Mouse (Mus musculus): ENCODE data around the gene Ankrd53.

Ankrd53 gene

GRCm38 (mm10) chr6:83791251-83791890, 28.9 kb downstream of the Ankrd53 start:
- TF ChIP-seq NANOG (IDR thresholded peaks at IDR 0.05; ENCODE audit: borderline replicate concordance, low read length): no peak
- no peak for TF ChIP-seq POU5F1 (IDR thresholded peaks at IDR 0.05; ENCODE audit: borderline replicate concordance, low read length)
- TF ChIP-seq CTCF (conservative IDR thresholded peaks at IDR 0.05; ENCODE audit: low read length): no peak
- Histone ChIP-seq H3K4me3 (replicated peaks; ENCODE audit: low read length) (no peak overlapping the region), H3K4me1 (replicated peaks; ENCODE audit: low read depth, low read length) (peaks cover 26% of the 10 kb centered on the region), H3K36me3 (ENCODE audit: insufficient read depth, low read length) (no peaks in the 10 kb centered on the region), H3K9me3 (ENCODE audit: low read length) (peaks cover 6% of the 10 kb centered on the region; the same call in 1 of the 2 replicates), H3K27me3 (ENCODE audit: insufficient read depth, low read length) (peaks cover 2% of the 10 kb centered on the region; the same call in 1 of the 2 replicates)

- peaks cover 6% of the 10 kb centered on the region; the same call in 1 of the 2 replicates for H3K27me3 ChIP-seq (ENCODE audit: insufficient read depth, low read length)
- TF ChIP-seq NANOG (IDR thresholded peaks at IDR 0.05; ENCODE audit: borderline replicate concordance, low read length) (no peak), CTCF (conservative IDR thresholded peaks at IDR 0.05; ENCODE audit: low read length) (no peak), POU5F1 (IDR thresholded peaks at IDR 0.05; ENCODE audit: borderline replicate concordance, low read length) (no peak)
- H3K4me1 ChIP-seq (replicated peaks; ENCODE audit: low read depth, low read length): peaks cover 29% of the 10 kb centered on the region
- no peaks in the 10 kb centered on the region for H3K9me3 ChIP-seq (ENCODE audit: low read length)
- peak within 1 kb of the TSS; percentile 93 for H3K4me3 ChIP-seq (replicated peaks; ENCODE audit: low read length)
- peaks cover 26% of the 10 kb centered on the region for H3K36me3 ChIP-seq (ENCODE audit: insufficient read depth, low read length)
Measured at GRCm38 (mm10) chr6:83794760-83795296, 32.4 kb downstream of the Ankrd53 start, which contains the start of gene Nagk. TSS of gene Nagk (plus strand) at chr6:83794982.

- Histone ChIP-seq H3K4me1 (replicated peaks; ENCODE audit: low read depth, low read length) (peaks cover 29% of the 10 kb centered on the region), H3K9me3 (ENCODE audit: low read length) (no peaks in the 10 kb centered on the region), H3K36me3 (ENCODE audit: insufficient read depth, low read length) (peaks cover 31% of the 10 kb centered on the region), H3K4me3 (replicated peaks; ENCODE audit: low read length) (peak overlapping the region; percentile 93), H3K27me3 (ENCODE audit: insufficient read depth, low read length) (peaks cover 6% of the 10 kb centered on the region; the same call in 1 of the 2 replicates)
- TF ChIP-seq CTCF (conservative IDR thresholded peaks at IDR 0.05; ENCODE audit: low read length) (no peak), POU5F1 (IDR thresholded peaks at IDR 0.05; ENCODE audit: borderline replicate concordance, low read length) (no peak), NANOG (IDR thresholded peaks at IDR 0.05; ENCODE audit: borderline replicate concordance, low read length) (no peak)
Measured at GRCm38 (mm10) chr6:83795492-83795900, 33.1 kb downstream of the Ankrd53 start.

GRCm38 (mm10) chr6:83796686-83797085, 34.2 kb downstream of the Ankrd53 start:
- Histone ChIP-seq H3K4me1 (replicated peaks; ENCODE audit: low read depth, low read length) (peaks cover 21% of the 10 kb centered on the region), H3K9me3 (ENCODE audit: low read length) (no peaks in the 10 kb centered on the region), H3K36me3 (ENCODE audit: insufficient read depth, low read length) (peaks cover 43% of the 10 kb centered on the region), H3K27me3 (ENCODE audit: insufficient read depth, low read length) (peaks cover 6% of the 10 kb centered on the region; the same call in 1 of the 2 replicates), H3K4me3 (replicated peaks; ENCODE audit: low read length) (no peak overlapping the region)
- TF ChIP-seq CTCF (conservative IDR thresholded peaks at IDR 0.05; ENCODE audit: low read length) (no peak), POU5F1 (IDR thresholded peaks at IDR 0.05; ENCODE audit: borderline replicate concordance, low read length) (no peak), NANOG (IDR thresholded peaks at IDR 0.05; ENCODE audit: borderline replicate concordance, low read length) (no peak)

DNA sequence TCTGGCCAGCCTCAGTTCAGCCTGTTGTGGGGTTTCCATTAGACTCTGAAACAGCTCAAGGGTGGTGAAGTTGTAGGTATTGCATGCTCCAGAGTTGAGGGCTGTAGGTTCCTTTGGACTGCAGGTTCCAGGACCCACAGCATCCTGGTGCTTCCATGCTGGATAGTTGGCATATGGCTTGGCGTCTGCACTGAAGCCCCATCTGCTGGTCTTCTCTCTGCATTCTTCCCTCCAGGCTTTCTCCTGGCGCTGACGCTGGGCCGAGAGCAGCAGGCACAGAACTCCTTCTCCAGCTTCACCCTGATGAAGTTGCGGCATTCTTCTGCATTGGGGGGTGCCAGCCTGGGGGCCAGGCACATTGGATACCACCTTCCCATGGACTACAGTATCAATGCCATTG, 39.6 kb downstream of the Ankrd53 start:
- 0 out of 2 replicates have a peak, but pooled peaks cover 2% of the 10 kb centered on the region for H3K4me1 ChIP-seq (replicated peaks; ENCODE audit: low read depth, low read length)
- TF ChIP-seq NANOG (IDR thresholded peaks at IDR 0.05; ENCODE audit: borderline replicate concordance, low read length) (no peak), POU5F1 (IDR thresholded peaks at IDR 0.05; ENCODE audit: borderline replicate concordance, low read length) (no peak), CTCF (conservative IDR thresholded peaks at IDR 0.05; ENCODE audit: low read length) (no peak)
- no peak overlapping the region for H3K4me3 ChIP-seq (replicated peaks; ENCODE audit: low read length)
- peaks cover 86% of the 10 kb centered on the region for H3K36me3 ChIP-seq (ENCODE audit: insufficient read depth, low read length)
- H3K27me3 ChIP-seq (ENCODE audit: insufficient read depth, low read length): peaks cover under 1% of the 10 kb centered on the region; the same call in 1 of the 2 replicates
- no peaks in the 10 kb centered on the region for H3K9me3 ChIP-seq (ENCODE audit: low read length)

GRCm38 (mm10) chr6:83802846-83803245, 40.4 kb downstream of the Ankrd53 start:
- Histone ChIP-seq H3K4me3 (replicated peaks; ENCODE audit: low read length) (no peak overlapping the region), H3K36me3 (ENCODE audit: insufficient read depth, low read length) (peaks cover 86% of the 10 kb centered on the region), H3K27me3 (ENCODE audit: insufficient read depth, low read length) (no peaks in the 10 kb centered on the region), H3K4me1 (replicated peaks; ENCODE audit: low read depth, low read length) (0 out of 2 replicates have a peak, but pooled peaks cover 2% of the 10 kb centered on the region), H3K9me3 (ENCODE audit: low read length) (no peaks in the 10 kb centered on the region)
- TF ChIP-seq CTCF (conservative IDR thresholded peaks at IDR 0.05; ENCODE audit: low read length): no peak
- TF ChIP-seq NANOG (IDR thresholded peaks at IDR 0.05; ENCODE audit: borderline replicate concordance, low read length): no peak
- no peak for TF ChIP-seq POU5F1 (IDR thresholded peaks at IDR 0.05; ENCODE audit: borderline replicate concordance, low read length)

- TF ChIP-seq POU5F1 (IDR thresholded peaks at IDR 0.05; ENCODE audit: borderline replicate concordance, low read length) (no peak), NANOG (IDR thresholded peaks at IDR 0.05; ENCODE audit: borderline replicate concordance, low read length) (no peak), CTCF (conservative IDR thresholded peaks at IDR 0.05; ENCODE audit: low read length) (peak; percentile 49)
- peaks cover 60% of the 10 kb centered on the region for H3K36me3 ChIP-seq (ENCODE audit: insufficient read depth, low read length)
- no peaks in the 10 kb centered on the region for H3K27me3 ChIP-seq (ENCODE audit: insufficient read depth, low read length)
- H3K4me3 ChIP-seq (replicated peaks; ENCODE audit: low read length): no peak overlapping the region
- peaks cover 24% of the 10 kb centered on the region for H3K4me1 ChIP-seq (replicated peaks; ENCODE audit: low read depth, low read length)
- H3K9me3 ChIP-seq (ENCODE audit: low read length): no peaks in the 10 kb centered on the region
Measured at GRCm38 (mm10) chr6:83815801-83816200, 53.4 kb downstream of the Ankrd53 start.

Data from E14TG2a.4 (cell line).